Mouse (Mus musculus) midbrain, embryonic 11.5 days (tissue): ENCODE data around the gene Stx2. TPM values are rescaled to one million over a fixed set of nuclear protein-coding genes. Genes with fewer than 3 reads are reported as not detected.

Source experiments
- ATAC-seq: fragments of 200-750 bp; cut with Nextera tagmentation; 2 replicates; pipeline ENCODE4 v1.8.0; 2017; ENCODE audit warnings: moderate TSS enrichment, moderate library complexity; ENCODE audit not compliant: low FRiP score
- DNase-seq: peaks from one replicate; pipeline ENCODE4 v3.0.0; 2015; ENCODE audit warnings: low spot score; ENCODE audit errors: missing footprints
- H3K27ac ChIP-seq: fragments of 300-500 bp; sonication (generic); 2 replicates; pipeline ENCODE4 v1.5.1; 2014; ENCODE audit warnings: low read depth, low read length
- H3K27me3 ChIP-seq: fragments of 300-500 bp; sonication (generic); 2 replicates; pipeline ENCODE4 v1.6.1; 2014; ENCODE audit warnings: mild to moderate bottlenecking, low read length, moderate library complexity, mixed read lengths; ENCODE audit not compliant: control insufficient read depth, insufficient read depth
- H3K36me3 ChIP-seq: fragments of 300-500 bp; sonication (generic); 2 replicates; pipeline ENCODE4 v1.6.1; 2014; ENCODE audit warnings: mild to moderate bottlenecking, low read length, moderate library complexity, mixed read lengths; ENCODE audit not compliant: control insufficient read depth, insufficient read depth
- H3K4me1 ChIP-seq: fragments of 300-500 bp; sonication (generic); 2 replicates; pipeline ENCODE4 v1.6.1; 2014; ENCODE audit warnings: low read length; ENCODE audit not compliant: control insufficient read depth, insufficient read depth
- H3K4me2 ChIP-seq: fragments of 300-500 bp; sonication (generic); 2 replicates; pipeline ENCODE4 v1.6.1; 2014; ENCODE audit warnings: mild to moderate bottlenecking, moderate library complexity
- H3K4me3 ChIP-seq: fragments of 300-500 bp; sonication (generic); 2 replicates; pipeline ENCODE4 v1.5.1; 2014; ENCODE audit warnings: low read depth, low read length
- H3K9ac ChIP-seq: fragments of 300-500 bp; sonication (generic); 2 replicates; pipeline ENCODE4 v1.6.1; 2014; ENCODE audit warnings: low read length
- H3K9me3 ChIP-seq: fragments of 300-500 bp; sonication (generic); 2 replicates; pipeline ENCODE4 v1.6.1; 2016; ENCODE audit warnings: low read length; ENCODE audit not compliant: control insufficient read depth
- WGBS: fragments of 180-500 bp; shearing (Covaris S2); extraction: QIAGEN DNeasy Blood & Tissue Kit; methylation state at CpG from one replicate; pipeline ENCODE4 v1.1.7; 2014; 5-methylcytosine and 5-hydroxymethylcytosine counted together
- polyA plus RNA-seq: library from polyadenylated mRNA; unstranded; fragments of >200 nt; fragmentation: Nextera tagmentation; extraction: Ambion mirVana; gene quantifications from 2 replicates; pipeline ENCODE4 v1.2.1, GENCODE M21; 2014

The Stx2 gene
- polyA plus RNA-seq, 1 experiment from 2014 or later, result 26.0 TPM

GRCm38 (mm10) chr5:129029131-129029723 is 20.9 kb upstream of the Stx2 start:
- Histone ChIP-seq H3K4me3 (no peak overlapping the region), H3K9me3 (no peaks in the 10 kb centered on the region), H3K4me1 (no peaks in the 10 kb centered on the region), H3K36me3 (peaks cover 10% of the 10 kb centered on the region; the same call in 1 of the 2 replicates), H3K27ac (no peak overlapping the region), H3K9ac (no peak overlapping the region), H3K4me2 (no peak overlapping the region), H3K27me3 (no peaks in the 10 kb centered on the region)
- 67% methylated on average over 5 of the region's 5 CpGs for WGBS
- DNase-seq, result no peak
- no peak for ATAC-seq

- H3K4me1 ChIP-seq, result peaks cover 3% of the 10 kb centered on the region
- H3K27me3 ChIP-seq, result no peaks in the 10 kb centered on the region
- H3K9ac ChIP-seq, result no peak overlapping the region
- no peak overlapping the region for H3K27ac ChIP-seq
- ATAC-seq (no peak), DNase-seq (no peak)
- H3K36me3 ChIP-seq, result peaks cover 13% of the 10 kb centered on the region; the same call in 1 of the 2 replicates
- no peak overlapping the region for H3K4me3 ChIP-seq
- 82% methylated on average over 1 of the region's 1 CpGs for WGBS
- H3K4me2 ChIP-seq, result no peak overlapping the region
- no peaks in the 10 kb centered on the region for H3K9me3 ChIP-seq
Observed at GRCm38 (mm10) chr5:129026637-129027036, 18.3 kb upstream of the Stx2 start.

GRCm38 (mm10) chr5:129026171-129026570 is 17.8 kb upstream of the Stx2 start:
- no peak overlapping the region for H3K4me2 ChIP-seq
- no peaks in the 10 kb centered on the region for H3K9me3 ChIP-seq
- H3K4me3 ChIP-seq, result no peak overlapping the region
- no peak overlapping the region for H3K9ac ChIP-seq
- DNase-seq (peak; percentile 86), ATAC-seq (no peak)
- peaks cover 4% of the 10 kb centered on the region for H3K4me1 ChIP-seq
- no peak overlapping the region for H3K27ac ChIP-seq
- peaks cover 13% of the 10 kb centered on the region; the same call in 1 of the 2 replicates for H3K36me3 ChIP-seq
- 96% methylated on average over 3 of the region's 3 CpGs for WGBS
- no peaks in the 10 kb centered on the region for H3K27me3 ChIP-seq

GRCm38 (mm10) chr5:129025725-129026124 is 17.4 kb upstream of the Stx2 start:
- 97% methylated on average over 2 of the region's 2 CpGs for WGBS
- no peak for ATAC-seq
- peaks cover 4% of the 10 kb centered on the region for H3K4me1 ChIP-seq
- H3K27ac ChIP-seq, result no peak overlapping the region
- H3K4me3 ChIP-seq, result no peak overlapping the region
- no peaks in the 10 kb centered on the region for H3K9me3 ChIP-seq
- H3K4me2 ChIP-seq, result no peak overlapping the region
- peaks cover 13% of the 10 kb centered on the region; the same call in 1 of the 2 replicates for H3K36me3 ChIP-seq
- peak; percentile 89 for DNase-seq
- H3K27me3 ChIP-seq, result no peaks in the 10 kb centered on the region
- H3K9ac ChIP-seq, result no peak overlapping the region

- ATAC-seq, result no peak
- 53% methylated on average over 2 of the region's 2 CpGs for WGBS
Observed at GRCm38 (mm10) chr5:129025048-129025447, 16.7 kb upstream of the Stx2 start.

GRCm38 (mm10) chr5:129020731-129021130 is 12.4 kb upstream of the Stx2 start:
- peaks cover 8% of the 10 kb centered on the region; the same call in 1 of the 2 replicates for H3K36me3 ChIP-seq
- ATAC-seq (peak; percentile 12; the same call in 1 of the 2 replicates), DNase-seq (peak; percentile 92)
- H3K4me3 ChIP-seq, result peak overlapping the region; percentile 95
- peaks cover 6% of the 10 kb centered on the region for H3K4me1 ChIP-seq
- WGBS, result 7% methylated on average over 28 of the region's 28 CpGs
- H3K9ac ChIP-seq, result peak overlapping the region; percentile 99
- no peaks in the 10 kb centered on the region for H3K27me3 ChIP-seq
- no peaks in the 10 kb centered on the region for H3K9me3 ChIP-seq
- H3K27ac ChIP-seq, result peak overlapping the region; percentile 93
- H3K4me2 ChIP-seq, result peak overlapping the region; percentile 88

More at GRCm38 (mm10) chr5:129025048-129025447, 16.7 kb upstream of the Stx2 start:
- no peak overlapping the region for H3K9ac ChIP-seq
- peaks cover 4% of the 10 kb centered on the region for H3K4me1 ChIP-seq
- no peak overlapping the region for H3K27ac ChIP-seq
- H3K9me3 ChIP-seq, result no peaks in the 10 kb centered on the region
- no peaks in the 10 kb centered on the region for H3K27me3 ChIP-seq
- H3K4me2 ChIP-seq, result no peak overlapping the region
- H3K36me3 ChIP-seq, result peaks cover 13% of the 10 kb centered on the region; the same call in 1 of the 2 replicates
- no peak for DNase-seq
- H3K4me3 ChIP-seq, result no peak overlapping the region

- peaks cover 8% of the 10 kb centered on the region; the same call in 1 of the 2 replicates for H3K36me3 ChIP-seq
- 0% methylated on average over 39 of the region's 56 CpGs for WGBS
- H3K9me3 ChIP-seq, result no peaks in the 10 kb centered on the region
- H3K4me1 ChIP-seq, result peaks cover 6% of the 10 kb centered on the region
- peak overlapping the region; percentile 93 for H3K27ac ChIP-seq
- peak overlapping the region; percentile 99 for H3K9ac ChIP-seq
- H3K4me2 ChIP-seq, result peak overlapping the region; percentile 88
- ATAC-seq, result peak; percentile 78
- peak overlapping the region; percentile 95 for H3K4me3 ChIP-seq
- no peaks in the 10 kb centered on the region for H3K27me3 ChIP-seq
- no peak for DNase-seq
Observed at GRCm38 (mm10) chr5:129020300-129020668, 11.9 kb upstream of the Stx2 start.

- Histone ChIP-seq H3K27me3 (no peaks in the 10 kb centered on the region), H3K27ac (peak within 1 kb of the TSS; percentile 97), H3K36me3 (peaks cover 3% of the 10 kb centered on the region; the same call in 1 of the 2 replicates), H3K4me1 (peaks cover 6% of the 10 kb centered on the region), H3K9me3 (no peaks in the 10 kb centered on the region), H3K9ac (peak within 1 kb of the TSS; percentile 99), H3K4me3 (peak within 1 kb of the TSS; percentile 95), H3K4me2 (peak within 1 kb of the TSS; percentile 88)
- under 1% methylated on average over 77 of the region's 102 CpGs for WGBS
- DNase-seq (peak; percentile 100), ATAC-seq (peak; percentile 91)
Observed at GRCm38 (mm10) chr5:129019497-129020299, 11.3 kb upstream of the Stx2 start, which contains the start of gene Ran. Ran (plus strand) TSS chr5:129020069.
